Mouse (Mus musculus): ENCODE measurements around the gene Gm10428. TPM values are rescaled to one million over a fixed set of nuclear protein-coding genes. Genes with fewer than 3 reads are reported as not detected.
A peak's percentile ranks its signal among the peaks of the same experiment; 100 is the strongest.
"Not testable (repeated sequence)": the region's sequence is repeated elsewhere in the genome, so short reads cannot be mapped to it uniquely, and the experiment has no call there.

Gene Gm10428
- polyA plus RNA-seq, 1 experiment from 2014 or later: not detected

- H3K4me3 ChIP-seq (ENCODE audit: control insufficient read depth in 1 of 2, insufficient read depth in 1 of 2, low read depth in 1 of 2, low read length in 2 of 2); H3K4me2 ChIP-seq (ENCODE audit: low read length); H3K9ac ChIP-seq (ENCODE audit: low read length); H3K27ac ChIP-seq (replicated peaks in 1 of 2; ENCODE audit: control insufficient read depth in 1 of 2, insufficient read depth in 1 of 2, low read depth in 2 of 2, low read length in 2 of 2); H3K9me3 ChIP-seq (ENCODE audit: control insufficient read depth, low read length); H3K36me3 ChIP-seq (ENCODE audit: control insufficient read depth, insufficient read depth, low read length); H3K4me1 ChIP-seq (ENCODE audit: control insufficient read depth in 2 of 2, insufficient read depth in 2 of 2, low read length in 2 of 2); ATAC-seq (ENCODE audit: insufficient number of reproducible peaks, insufficient read depth, low FRiP score, low read depth): not testable (repeated sequence)
- 82% methylated on average over 13 of the region's 13 CpGs for WGBS
- peaks cover 12% of the 10 kb centered on the region; the same call in 1 of the 2 replicates for H3K27me3 ChIP-seq (ENCODE audit: control insufficient read depth, insufficient read depth, low read length)
These were observed 3.5 kb upstream of the Gm10428 start for GRCm38 (mm10) chr11:62749445-62749844.

GRCm38 (mm10) chr11:62752191-62752590 lies 709 bp upstream of the Gm10428 start:
- Histone ChIP-seq H3K27me3 (ENCODE audit: control insufficient read depth, insufficient read depth, low read length) (peaks cover 12% of the 10 kb centered on the region; the same call in 1 of the 2 replicates), H3K9ac (ENCODE audit: low read length) (no peak overlapping the region), H3K9me3 (ENCODE audit: control insufficient read depth, low read length) (no peaks in the 10 kb centered on the region), H3K27ac (replicated peaks in 1 of 2; ENCODE audit: control insufficient read depth in 1 of 2, insufficient read depth in 1 of 2, low read depth in 2 of 2, low read length in 2 of 2) (no peak overlapping the region), H3K4me1 (ENCODE audit: control insufficient read depth in 2 of 2, insufficient read depth in 2 of 2, low read length in 2 of 2) (no peaks in the 10 kb centered on the region), H3K4me3 (ENCODE audit: control insufficient read depth in 1 of 2, insufficient read depth in 1 of 2, low read depth in 1 of 2, low read length in 2 of 2) (no peak overlapping the region), H3K36me3 (ENCODE audit: control insufficient read depth, insufficient read depth, low read length) (no peaks in the 10 kb centered on the region), H3K4me2 (ENCODE audit: low read length) (no peak overlapping the region)
- 61% methylated on average over 11 of the region's 11 CpGs for WGBS
- no peak for ATAC-seq (ENCODE audit: insufficient number of reproducible peaks, insufficient read depth, low FRiP score, low read depth)

- Histone ChIP-seq H3K9me3 (ENCODE audit: control insufficient read depth, low read length) (no peaks in the 10 kb centered on the region), H3K9ac (ENCODE audit: low read length) (no peak overlapping the region), H3K27ac (replicated peaks in 1 of 2; ENCODE audit: control insufficient read depth in 1 of 2, insufficient read depth in 1 of 2, low read depth in 2 of 2, low read length in 2 of 2) (no peak overlapping the region), H3K27me3 (ENCODE audit: control insufficient read depth, insufficient read depth, low read length) (peaks cover 10% of the 10 kb centered on the region; the same call in 1 of the 2 replicates), H3K4me2 (ENCODE audit: low read length) (peak overlapping the region; percentile 54), H3K4me3 (ENCODE audit: control insufficient read depth in 1 of 2, insufficient read depth in 1 of 2, low read depth in 1 of 2, low read length in 2 of 2) (peak overlapping the region in 1 of 2 experiments; percentile 8; a peak in 1 of 4 replicates), H3K4me1 (ENCODE audit: control insufficient read depth in 2 of 2, insufficient read depth in 2 of 2, low read length in 2 of 2) (peaks cover 3 to 7% of the 10 kb centered on the region in 2 experiments), H3K36me3 (ENCODE audit: control insufficient read depth, insufficient read depth, low read length) (no peaks in the 10 kb centered on the region)
- peak; percentile 99 for ATAC-seq (ENCODE audit: insufficient number of reproducible peaks, insufficient read depth, low FRiP score, low read depth)
- WGBS: 7% methylated on average over 36 of the region's 36 CpGs
These were observed 3.7 kb downstream of the Gm10428 start for GRCm38 (mm10) chr11:62756456-62757142.

GRCm38 (mm10) chr11:62757143-62757507 lies 4.2 kb downstream of the Gm10428 start:
- Histone ChIP-seq H3K9ac (ENCODE audit: low read length) (0 out of 2 replicates have a peak overlapping the region, but pooled peaks have one; percentile 44), H3K9me3 (ENCODE audit: control insufficient read depth, low read length) (no peaks in the 10 kb centered on the region), H3K4me2 (ENCODE audit: low read length) (peak overlapping the region; percentile 54), H3K27ac (replicated peaks in 1 of 2; ENCODE audit: control insufficient read depth in 1 of 2, insufficient read depth in 1 of 2, low read depth in 2 of 2, low read length in 2 of 2) (no peak overlapping the region), H3K36me3 (ENCODE audit: control insufficient read depth, insufficient read depth, low read length) (no peaks in the 10 kb centered on the region), H3K4me3 (ENCODE audit: control insufficient read depth in 1 of 2, insufficient read depth in 1 of 2, low read depth in 1 of 2, low read length in 2 of 2) (peak overlapping the region in 1 of 2 experiments; percentile 8; a peak in 1 of 4 replicates), H3K4me1 (ENCODE audit: control insufficient read depth in 2 of 2, insufficient read depth in 2 of 2, low read length in 2 of 2) (peaks cover 6 to 12% of the 10 kb centered on the region in 2 experiments), H3K27me3 (ENCODE audit: control insufficient read depth, insufficient read depth, low read length) (peaks cover 10% of the 10 kb centered on the region; the same call in 1 of the 2 replicates)
- 6% methylated on average over 7 of the region's 7 CpGs for WGBS
- no peak for ATAC-seq (ENCODE audit: insufficient number of reproducible peaks, insufficient read depth, low FRiP score, low read depth)

GRCm38 (mm10) chr11:62757906-62758305 lies 5.0 kb downstream of the Gm10428 start:
- Histone ChIP-seq H3K36me3 (ENCODE audit: control insufficient read depth, insufficient read depth, low read length) (no peaks in the 10 kb centered on the region), H3K27me3 (ENCODE audit: control insufficient read depth, insufficient read depth, low read length) (peaks cover 10% of the 10 kb centered on the region; the same call in 1 of the 2 replicates), H3K4me3 (ENCODE audit: control insufficient read depth in 1 of 2, insufficient read depth in 1 of 2, low read depth in 1 of 2, low read length in 2 of 2) (no peak overlapping the region), H3K4me2 (ENCODE audit: low read length) (no peak overlapping the region), H3K4me1 (ENCODE audit: control insufficient read depth in 2 of 2, insufficient read depth in 2 of 2, low read length in 2 of 2) (peaks cover 6 to 12% of the 10 kb centered on the region in 2 experiments), H3K9ac (ENCODE audit: low read length) (no peak overlapping the region), H3K9me3 (ENCODE audit: control insufficient read depth, low read length) (no peaks in the 10 kb centered on the region), H3K27ac (replicated peaks in 1 of 2; ENCODE audit: control insufficient read depth in 1 of 2, insufficient read depth in 1 of 2, low read depth in 2 of 2, low read length in 2 of 2) (no peak overlapping the region)
- WGBS: 77% methylated on average over 6 of the region's 6 CpGs
- ATAC-seq (ENCODE audit: insufficient number of reproducible peaks, insufficient read depth, low FRiP score, low read depth): no peak

GRCm38 (mm10) chr11:62758491-62758890 lies 5.6 kb downstream of the Gm10428 start:
- Histone ChIP-seq H3K4me1 (ENCODE audit: control insufficient read depth in 2 of 2, insufficient read depth in 2 of 2, low read length in 2 of 2) (peaks cover 6 to 12% of the 10 kb centered on the region in 2 experiments), H3K36me3 (ENCODE audit: control insufficient read depth, insufficient read depth, low read length) (no peaks in the 10 kb centered on the region), H3K27ac (replicated peaks in 1 of 2; ENCODE audit: control insufficient read depth in 1 of 2, insufficient read depth in 1 of 2, low read depth in 2 of 2, low read length in 2 of 2) (no peak overlapping the region), H3K4me2 (ENCODE audit: low read length) (no peak overlapping the region), H3K9me3 (ENCODE audit: control insufficient read depth, low read length) (no peaks in the 10 kb centered on the region), H3K4me3 (ENCODE audit: control insufficient read depth in 1 of 2, insufficient read depth in 1 of 2, low read depth in 1 of 2, low read length in 2 of 2) (no peak overlapping the region), H3K27me3 (ENCODE audit: control insufficient read depth, insufficient read depth, low read length) (peaks cover 10% of the 10 kb centered on the region; the same call in 1 of the 2 replicates), H3K9ac (ENCODE audit: low read length) (no peak overlapping the region)
- ATAC-seq (ENCODE audit: insufficient number of reproducible peaks, insufficient read depth, low FRiP score, low read depth): no peak
- WGBS: 94% methylated on average over 11 of the region's 11 CpGs

GRCm38 (mm10) chr11:62760755-62761457 lies 8.0 kb downstream of the Gm10428 start:
- Histone ChIP-seq H3K27me3 (ENCODE audit: control insufficient read depth, insufficient read depth, low read length) (peaks cover 7% of the 10 kb centered on the region; the same call in 1 of the 2 replicates), H3K9ac (ENCODE audit: low read length) (peak overlapping the region; percentile 30; the same call in 1 of the 2 replicates), H3K36me3 (ENCODE audit: control insufficient read depth, insufficient read depth, low read length) (no peaks in the 10 kb centered on the region), H3K4me3 (ENCODE audit: control insufficient read depth in 1 of 2, insufficient read depth in 1 of 2, low read depth in 1 of 2, low read length in 2 of 2) (no peak overlapping the region), H3K4me1 (ENCODE audit: control insufficient read depth in 2 of 2, insufficient read depth in 2 of 2, low read length in 2 of 2) (peaks cover 6 to 12% of the 10 kb centered on the region in 2 experiments), H3K9me3 (ENCODE audit: control insufficient read depth, low read length) (no peaks in the 10 kb centered on the region), H3K27ac (replicated peaks in 1 of 2; ENCODE audit: control insufficient read depth in 1 of 2, insufficient read depth in 1 of 2, low read depth in 2 of 2, low read length in 2 of 2) (no peak overlapping the region), H3K4me2 (ENCODE audit: low read length) (peak overlapping the region; percentile 41)
- 67% methylated on average over 9 of the region's 9 CpGs for WGBS
- no peak for ATAC-seq (ENCODE audit: insufficient number of reproducible peaks, insufficient read depth, low FRiP score, low read depth)
